Mouse (Mus musculus): ENCODE results near the gene Tmod1.

Tmod1 gene

DNA sequence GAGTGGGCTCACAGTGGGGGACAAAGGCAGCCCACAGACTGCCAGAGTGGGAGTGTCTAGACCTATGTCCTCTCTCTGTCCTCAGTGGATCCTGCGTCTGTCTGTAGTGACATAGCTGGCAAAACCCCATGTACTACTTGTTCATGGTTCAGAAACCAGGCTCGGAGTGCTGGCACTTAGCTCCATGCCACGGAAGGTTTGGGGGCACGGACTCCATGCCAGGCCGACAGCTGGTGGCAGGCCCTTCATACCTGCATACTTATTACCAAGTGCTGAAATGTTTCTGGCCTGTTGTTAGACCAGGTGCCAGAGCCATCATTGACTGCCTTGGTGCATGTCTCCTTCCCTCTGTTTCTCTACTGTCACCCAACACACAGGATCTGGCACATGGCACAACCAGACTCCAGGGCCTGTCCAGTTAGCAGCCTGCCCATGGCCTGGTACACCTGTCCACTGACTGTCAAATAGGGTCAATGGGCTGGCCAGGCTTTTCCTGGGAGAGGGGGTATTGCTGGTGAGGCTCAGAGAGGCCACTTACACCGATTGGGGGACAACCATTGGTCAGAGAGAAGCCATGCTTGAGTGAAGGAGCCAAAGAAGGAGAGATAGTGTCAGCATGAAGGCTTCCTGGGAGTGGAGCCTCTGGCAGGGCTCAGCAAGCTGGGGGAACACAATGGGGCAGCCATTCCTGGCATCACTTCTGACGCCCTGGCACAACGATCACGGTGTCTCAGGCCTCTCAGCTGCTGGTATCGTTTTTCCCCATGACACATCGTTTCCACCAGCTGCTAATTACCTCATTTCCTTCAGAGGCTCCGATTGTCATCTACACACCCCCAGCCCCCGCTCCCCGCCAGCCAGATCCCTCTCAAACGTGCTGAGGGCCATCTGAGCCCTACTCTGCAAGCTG is 56.4 kb downstream of the Tmod1 start:
- peak in 1 of 2 experiments; percentile 33 for DNase-seq

GRCm38 (mm10) chr4:46095826-46096159 is 57.1 kb downstream of the Tmod1 start:
- DNase-seq, result no peak

DNA sequence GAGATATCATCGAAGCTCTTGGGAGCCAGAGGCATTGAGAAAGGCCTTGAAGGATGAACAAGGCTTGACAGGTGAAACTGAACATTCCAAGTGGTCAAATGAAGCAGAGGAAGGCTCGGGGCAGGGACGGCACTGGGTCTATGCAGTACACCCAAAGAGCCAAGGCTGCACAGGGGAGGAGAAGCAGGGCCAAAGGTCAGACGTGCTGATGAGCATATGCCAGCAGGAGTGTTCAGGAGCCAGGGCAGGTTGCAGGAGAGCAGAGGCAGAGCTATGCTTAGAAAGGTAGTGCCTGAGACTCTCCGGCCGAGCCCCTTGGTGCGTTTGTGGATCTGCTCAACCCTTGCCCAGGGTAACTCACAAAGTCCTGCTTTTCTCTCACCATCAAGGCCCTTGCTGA is 57.8 kb downstream of the Tmod1 start:
- peak in 1 of 2 experiments; percentile 62 for DNase-seq

DNA sequence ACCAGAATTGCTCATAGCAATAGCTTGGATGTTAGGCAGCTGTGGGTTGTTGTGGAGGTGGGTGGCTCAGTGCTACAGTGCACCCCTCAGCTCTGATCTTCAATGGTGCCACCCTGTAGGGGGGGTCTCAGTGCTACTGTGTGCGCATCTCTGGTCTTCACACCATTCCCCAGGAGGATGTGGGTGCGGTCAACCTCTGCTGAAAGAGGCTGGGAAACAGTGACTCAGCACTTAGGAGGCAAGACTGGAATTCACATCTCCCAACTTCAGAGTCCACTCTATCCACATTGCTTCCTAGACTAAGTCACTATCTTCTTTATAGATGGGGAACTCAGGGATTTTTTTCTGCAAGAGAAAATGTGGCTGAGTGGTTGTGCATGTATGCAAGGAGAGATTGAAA is 58.9 kb downstream of the Tmod1 start:
- no peak for DNase-seq

DNA sequence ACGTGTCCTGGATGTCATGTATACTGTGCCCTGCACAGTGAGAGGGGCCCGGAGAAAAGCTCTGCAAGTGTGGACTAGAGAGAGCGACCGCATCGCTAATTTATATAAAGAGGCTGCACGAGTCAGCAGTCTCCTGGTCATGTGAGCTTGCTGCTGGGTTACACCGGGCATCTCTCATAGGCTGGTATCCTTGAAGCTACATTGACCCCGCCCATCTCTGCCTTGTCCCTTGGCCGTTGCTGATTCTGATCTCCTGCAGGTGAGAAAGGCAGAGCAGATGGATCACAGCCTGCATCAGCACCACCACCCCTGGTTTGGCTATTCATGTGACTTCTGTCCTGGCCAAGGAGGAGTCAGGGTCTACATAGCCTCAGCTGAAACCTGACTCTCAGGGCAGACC is 60.4 kb downstream of the Tmod1 start:
- no peak for DNase-seq

DNA sequence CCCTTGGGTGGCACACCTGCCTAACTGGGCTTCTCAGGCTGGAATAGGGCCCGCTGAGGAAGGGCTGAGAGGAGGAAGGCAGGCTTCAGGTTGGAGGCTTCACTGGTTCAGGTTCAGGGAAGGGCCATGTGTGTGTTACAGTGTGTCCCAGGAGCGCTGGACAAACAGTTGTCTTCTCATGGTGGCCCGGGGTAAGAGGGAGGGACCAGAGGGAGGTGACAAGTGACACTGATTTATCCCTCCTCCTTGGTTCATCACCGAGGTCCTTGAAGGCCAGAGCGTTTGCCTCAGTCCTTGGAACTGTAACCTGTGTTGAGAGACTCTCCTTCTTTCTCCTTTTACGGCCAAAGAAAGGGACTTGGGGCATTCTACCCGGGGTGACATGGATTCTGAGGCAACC is 61.8 kb downstream of the Tmod1 start:
- no peak for DNase-seq

- no peak for DNase-seq
Observed at GRCm38 (mm10) chr4:46101211-46101711, 62.5 kb downstream of the Tmod1 start.

DNA sequence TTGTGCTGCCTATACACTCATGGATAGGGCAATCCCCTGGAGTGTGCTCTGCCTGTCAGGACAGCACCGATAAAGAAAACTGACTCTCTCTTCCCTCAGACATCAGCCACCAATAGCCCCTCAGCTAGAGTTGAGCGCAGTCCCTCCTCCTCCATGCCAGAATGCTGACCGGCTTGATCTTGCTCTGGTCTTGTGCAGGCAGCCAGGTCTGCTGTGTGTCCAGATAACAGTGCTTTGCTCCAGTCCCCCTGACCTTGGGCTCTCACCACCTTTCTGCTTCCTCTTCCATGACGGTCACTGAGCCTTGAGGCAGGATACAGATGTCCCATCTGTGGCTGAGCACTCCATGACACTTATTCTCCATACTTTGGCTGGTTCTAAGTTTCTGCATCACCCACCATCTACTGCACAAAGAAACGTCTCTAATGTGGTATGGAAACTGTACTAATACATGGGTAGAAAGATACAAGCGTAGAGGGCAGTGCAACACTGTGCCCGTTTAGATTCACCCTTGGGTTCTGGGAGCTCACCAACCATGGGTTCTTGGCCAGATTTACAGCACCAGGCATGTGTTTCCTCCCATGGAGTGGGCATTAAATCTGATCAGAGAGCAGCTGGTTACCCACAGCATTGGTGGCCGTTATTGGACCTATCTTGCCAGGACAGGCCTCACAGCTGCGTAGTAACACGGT is 63.5 kb downstream of the Tmod1 start:
- DNase-seq, result no peak

DNA sequence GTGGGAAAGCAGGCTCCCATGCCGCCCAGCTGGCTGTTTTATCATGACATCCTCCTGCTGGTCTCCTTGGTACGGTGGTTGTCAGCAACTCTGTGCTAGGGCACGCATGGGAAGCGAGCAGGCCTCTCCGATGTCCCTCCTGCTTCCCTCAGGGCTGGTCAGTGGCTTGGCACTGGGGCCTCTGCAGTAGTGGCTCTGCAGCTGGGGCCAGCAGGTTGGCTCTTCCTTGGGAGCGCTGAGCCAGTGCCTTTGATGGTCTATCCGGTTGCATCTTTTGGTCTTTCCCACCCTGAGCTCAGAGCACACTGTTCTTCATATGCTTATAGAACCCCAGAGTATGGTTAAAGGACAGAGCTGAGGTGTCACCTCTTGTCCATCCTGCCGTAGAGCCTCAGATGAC is 71.3 kb downstream of the Tmod1 start:
- no peak for DNase-seq

GRCm38 (mm10) chr4:46111361-46111760 is 72.6 kb downstream of the Tmod1 start:
- DNase-seq, result no peak

GRCm38 (mm10) chr4:46115308-46115707 is 76.6 kb downstream of the Tmod1 start:
- no peak for DNase-seq

DNA sequence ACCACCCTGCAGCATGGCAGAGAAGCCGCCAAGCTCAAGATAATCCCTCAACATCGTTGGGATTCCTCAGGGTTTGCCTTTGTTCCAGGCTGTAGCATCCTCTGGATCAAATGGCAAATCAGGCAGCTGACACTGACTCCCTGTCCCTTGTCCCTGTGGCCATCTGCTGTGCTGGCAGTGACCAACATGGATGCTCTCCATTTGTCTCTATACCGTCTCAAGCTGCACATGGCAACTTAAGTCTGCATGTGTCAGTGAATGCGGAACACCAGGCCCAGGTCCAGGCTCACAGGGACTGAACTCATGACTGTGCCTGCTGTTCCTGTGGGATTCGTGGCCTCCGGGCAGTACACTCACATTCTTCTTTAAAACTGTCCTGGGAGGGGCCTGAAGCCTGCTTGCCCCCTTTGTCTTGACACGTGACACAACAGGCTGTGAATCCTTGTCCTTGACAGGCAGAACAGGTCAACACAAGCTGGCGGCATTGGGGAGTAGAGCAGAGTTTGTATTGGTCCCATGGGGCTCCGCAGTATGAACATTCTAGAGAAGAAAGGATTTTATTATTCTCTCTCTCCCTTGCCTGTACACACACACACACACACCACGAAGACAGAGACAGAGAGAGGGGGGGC is 77.9 kb downstream of the Tmod1 start:
- no peak for DNase-seq

DNA sequence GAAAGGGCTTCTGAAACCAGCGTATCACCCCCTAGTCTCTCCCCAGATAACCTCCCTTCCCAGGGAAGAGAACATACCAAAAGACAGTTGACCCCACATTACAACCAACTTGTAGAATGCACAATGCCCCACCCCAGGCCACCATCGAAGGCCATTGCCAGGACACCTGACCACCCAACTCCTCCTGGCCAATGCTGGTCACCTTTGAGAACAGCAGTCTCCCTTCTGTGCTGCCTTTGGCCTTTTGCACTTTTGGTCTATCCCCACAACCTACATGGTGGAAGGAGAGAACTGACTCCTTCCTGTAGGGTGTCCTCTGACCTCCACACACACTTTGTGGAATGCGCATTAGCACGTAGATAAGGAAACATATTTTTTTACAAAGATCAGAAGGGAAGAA is 78.8 kb downstream of the Tmod1 start:
- no peak for DNase-seq

DNA sequence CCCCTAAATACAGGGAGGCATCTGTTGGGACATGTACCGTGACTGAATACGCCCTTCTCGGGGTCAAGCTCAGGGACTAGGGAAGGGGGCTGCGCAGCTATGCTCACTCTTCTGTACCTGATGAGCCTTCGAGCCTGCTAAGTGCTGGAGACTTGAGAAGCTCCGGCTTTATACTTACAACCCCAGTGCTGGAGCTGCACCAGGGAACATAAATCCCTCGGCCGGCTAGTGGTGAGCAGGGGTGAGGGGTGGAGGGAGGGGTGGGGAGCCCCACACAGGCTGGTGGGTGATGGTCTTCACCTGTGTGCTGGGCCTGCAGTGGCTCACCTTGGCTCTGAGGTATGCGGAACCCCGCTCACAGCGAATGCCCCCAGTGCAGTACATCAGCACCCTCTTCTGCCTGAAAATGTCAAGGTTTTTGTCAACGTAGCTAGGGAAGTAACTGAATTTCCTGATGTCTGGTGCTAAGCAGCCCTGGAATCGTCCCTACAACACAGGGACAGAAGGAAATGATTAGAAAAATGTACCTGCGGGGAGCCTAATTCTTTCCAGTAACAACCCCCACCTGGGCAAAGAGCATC is 80.9 kb downstream of the Tmod1 start:
- no peak for DNase-seq

- DNase-seq, result no peak
Observed at GRCm38 (mm10) chr4:46120767-46121166, 82.0 kb downstream of the Tmod1 start.

GRCm38 (mm10) chr4:46123358-46123757 is 84.6 kb downstream of the Tmod1 start:
- DNase-seq, result no peak

DNA sequence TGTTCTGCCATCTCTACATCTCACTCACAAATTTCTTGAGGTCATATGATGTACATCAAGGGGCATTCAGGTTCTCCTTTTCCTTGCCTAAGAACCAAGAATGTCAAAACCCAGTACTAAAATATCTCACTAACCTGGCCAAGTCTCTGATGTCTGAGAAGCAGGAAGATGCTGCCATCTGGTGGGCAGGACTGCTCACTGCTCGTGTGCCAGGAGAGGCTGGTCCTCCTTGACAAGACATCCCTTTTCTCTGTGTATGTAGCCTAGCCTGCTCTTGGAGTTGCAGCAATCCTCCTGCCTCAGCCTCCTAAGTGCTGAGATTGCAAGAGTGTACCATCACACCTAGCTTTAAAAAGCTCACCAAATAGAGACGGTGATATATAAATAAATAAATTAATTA is 87.8 kb downstream of the Tmod1 start:
- peak; percentile 43 to 76 for DNase-seq

DNA sequence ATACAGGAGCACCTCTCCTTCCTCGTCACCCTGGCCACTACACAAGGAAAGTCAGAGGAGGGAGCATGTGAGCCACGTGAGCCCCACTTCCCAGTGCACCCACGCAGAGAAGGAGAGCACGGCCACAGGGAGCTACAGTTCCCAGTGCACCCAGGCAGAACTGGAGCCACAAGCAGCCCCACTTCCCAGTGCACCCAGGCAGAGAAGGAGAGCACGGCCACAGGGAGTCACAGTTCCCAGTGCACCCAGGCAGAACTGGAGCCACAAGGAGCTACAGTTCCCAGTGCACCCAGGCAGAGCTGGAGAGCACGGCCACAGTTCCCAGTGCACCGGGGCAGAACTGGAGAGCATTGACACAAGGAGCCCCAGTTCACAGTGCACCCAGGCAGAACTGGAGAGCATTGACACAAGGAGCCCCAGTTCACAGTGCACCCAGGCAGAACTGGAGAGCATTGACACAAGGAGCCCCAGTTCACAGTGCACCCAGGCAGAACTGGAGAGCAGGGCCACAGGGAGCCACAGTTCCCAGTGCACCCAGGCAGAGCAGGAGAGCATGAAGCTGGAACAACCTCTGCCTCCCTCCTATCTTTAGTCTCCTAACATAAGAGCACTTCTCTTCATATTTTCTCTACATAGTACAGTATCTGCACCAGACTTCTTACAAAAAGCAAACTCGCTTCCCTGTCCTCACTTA is 90.7 kb downstream of the Tmod1 start:
- peak; percentile 68 to 84 for DNase-seq

- peak; percentile 26 to 75 for DNase-seq
Observed at GRCm38 (mm10) chr4:46130221-46130620, 91.5 kb downstream of the Tmod1 start.

DNA sequence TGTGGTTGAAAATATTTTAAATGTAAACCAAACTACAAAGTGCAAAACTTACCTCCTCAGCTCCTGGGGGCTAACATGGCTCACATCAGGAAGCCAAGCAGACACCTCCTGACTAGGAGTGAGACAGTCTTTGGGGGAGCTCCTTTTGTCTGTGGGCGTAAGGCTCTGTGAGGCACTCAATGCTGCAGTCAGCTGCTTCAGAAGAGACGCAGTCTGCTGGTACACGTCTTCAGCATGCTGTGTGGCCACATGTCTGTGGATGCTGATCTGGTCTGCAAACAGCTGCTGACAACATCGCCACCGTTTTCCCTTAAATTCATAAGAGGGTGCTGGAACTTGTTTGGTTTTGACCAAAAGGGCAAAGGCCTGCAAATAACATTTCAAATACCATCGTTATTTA is 93.1 kb downstream of the Tmod1 start:
- no peak for DNase-seq

- no peak for DNase-seq
Observed at GRCm38 (mm10) chr4:46137629-46138286, 99.0 kb downstream of the Tmod1 start.
